Mouse (Mus musculus) c-Kit-positive CD71-positive TER-119-positive erythroid progenitor cells, embryonic 14.5 days (primary cell): ENCODE data around the gene Itpripl2.

Experiments
- DNase-seq: peaks from one replicate; pipeline ENCODE4 v3.0.0-alpha.2; 2013; ENCODE audit warnings: low spot score

The Itpripl2 gene

DNA sequence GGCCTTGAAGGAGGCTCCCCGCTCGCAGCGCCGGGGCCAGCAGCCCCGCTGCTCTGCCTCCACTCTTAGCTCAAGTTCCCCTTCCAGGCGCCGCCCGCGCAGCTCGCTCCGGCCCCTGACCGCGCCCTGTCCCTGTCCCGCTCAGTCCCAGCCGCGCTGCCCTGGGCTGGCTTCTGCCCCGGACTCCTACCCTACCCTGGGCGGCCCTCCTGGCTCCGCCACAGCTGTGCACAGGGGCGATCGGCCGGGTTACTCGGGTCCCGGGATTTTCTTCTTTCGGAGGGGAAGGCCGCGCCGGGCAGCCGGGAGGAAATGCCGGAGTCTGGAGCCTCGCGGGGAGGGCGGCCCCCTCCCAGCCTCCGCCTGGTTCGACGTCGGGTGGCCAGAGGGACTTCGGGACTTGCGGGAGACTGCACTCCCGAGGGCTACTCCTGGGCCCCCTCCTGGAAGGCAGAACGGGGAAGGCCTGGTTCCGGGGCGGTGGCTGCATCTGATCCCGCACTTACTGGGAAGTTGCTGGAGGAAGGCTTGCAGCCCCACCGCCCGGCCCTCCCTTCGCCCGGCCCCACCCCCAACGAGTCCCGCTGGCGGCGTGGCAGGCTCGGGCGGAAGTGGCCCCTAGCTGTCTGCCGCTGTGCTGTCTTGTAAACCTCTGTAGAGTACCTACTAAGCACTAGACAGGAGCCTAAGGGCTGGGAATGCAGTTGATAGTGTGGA is at the start of gene Itpripl2:
Gene Itpripl2 (minus strand): TSS at position 545 of the 717 bp plus-strand sequence.
- DNase-seq, result no peak

DNA sequence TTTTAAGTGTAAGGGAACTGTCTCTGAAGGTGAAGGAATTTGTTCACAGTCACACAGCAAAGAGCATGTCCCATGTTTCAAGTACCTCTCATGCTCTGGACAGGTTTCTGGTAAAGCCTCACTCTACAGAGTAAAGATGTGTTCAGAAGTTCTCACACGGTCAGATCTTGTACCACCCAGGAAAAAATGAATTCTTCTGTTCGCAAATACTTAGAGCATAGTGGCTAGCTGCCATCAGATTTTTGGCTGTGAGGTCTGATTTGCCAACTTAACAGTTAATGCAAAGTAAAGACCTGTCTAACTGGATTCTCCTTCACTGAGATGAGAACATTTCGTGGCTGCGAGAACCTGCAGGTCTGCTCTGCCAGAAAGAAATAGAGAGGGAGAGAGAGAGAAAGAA is 43.3 kb upstream of the Itpripl2 start:
- no peak for DNase-seq

DNA sequence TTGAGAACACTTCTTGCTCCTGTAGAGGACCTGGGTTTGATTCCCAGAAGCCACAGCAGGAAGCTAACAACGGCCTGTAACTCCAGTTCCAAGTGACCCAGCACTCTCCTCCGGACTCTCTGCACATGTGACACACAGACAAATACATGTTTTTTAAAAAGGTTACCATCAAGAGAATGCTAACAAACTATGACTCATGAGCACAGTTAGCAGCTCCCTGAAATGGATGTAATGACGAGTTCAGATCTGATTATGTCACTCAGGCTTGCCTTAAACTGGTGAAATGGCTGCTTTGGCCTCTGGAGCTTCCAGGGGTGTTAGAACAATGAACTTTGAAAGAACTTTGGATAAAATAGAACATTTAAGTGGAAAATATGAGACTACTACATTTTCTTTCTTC is 42.6 kb upstream of the Itpripl2 start:
- DNase-seq, result no peak

DNA sequence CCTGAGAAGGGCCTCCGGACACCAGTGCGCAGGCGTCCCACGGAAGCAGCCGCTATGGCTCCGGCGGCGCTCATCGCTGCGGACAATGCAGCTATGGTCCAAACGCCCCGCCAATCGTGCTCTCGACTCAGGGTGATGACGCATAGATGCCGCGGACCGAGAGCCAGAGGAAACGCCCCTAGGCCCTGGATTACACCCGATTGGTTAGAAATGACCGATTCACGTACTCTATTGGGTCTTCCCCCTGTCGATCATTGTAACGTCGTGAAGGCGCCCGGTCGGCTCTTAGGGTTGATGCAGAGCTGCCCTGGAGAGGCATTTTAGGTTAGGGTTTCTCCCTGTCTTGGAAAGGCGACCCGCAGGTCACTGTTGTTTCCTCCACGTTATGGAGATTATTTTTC is 41.4 kb upstream of the Itpripl2 start, which contains the start of gene Coq7:
Gene Coq7 (minus strand): TSS at position 179 of the 401 bp plus-strand sequence.
- DNase-seq, result peak; percentile 99

DNA sequence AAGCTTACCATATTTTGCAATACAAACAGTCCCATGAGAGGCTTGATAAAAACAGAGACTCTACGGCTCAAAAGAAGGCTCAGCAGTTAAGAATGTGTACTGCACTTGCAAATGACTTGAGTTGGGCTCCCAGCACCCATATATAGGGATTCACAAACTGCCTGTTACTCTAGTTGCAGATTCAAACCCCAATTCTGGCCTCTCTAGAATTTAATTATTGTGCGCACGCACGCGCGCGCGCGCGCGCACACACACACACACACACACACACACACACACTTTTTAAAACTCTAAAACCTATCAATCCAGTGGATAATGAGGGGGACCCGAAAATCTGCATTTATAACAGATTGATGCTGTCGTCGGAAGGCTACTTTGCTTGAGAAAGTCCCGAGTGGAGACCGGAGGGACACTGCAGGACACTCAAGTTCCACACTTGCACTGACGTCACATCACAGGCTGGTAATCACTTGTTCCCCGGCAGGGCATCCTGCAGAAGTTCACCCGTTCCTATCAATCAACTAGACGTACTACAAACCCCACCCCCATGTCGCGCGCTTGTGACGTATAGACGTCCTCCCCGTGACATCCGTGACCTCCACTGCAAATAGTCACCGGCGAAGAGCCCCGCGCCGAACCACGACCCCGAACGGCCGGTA is 40.9 kb upstream of the Itpripl2 start:
- peak; percentile 97 for DNase-seq

DNA sequence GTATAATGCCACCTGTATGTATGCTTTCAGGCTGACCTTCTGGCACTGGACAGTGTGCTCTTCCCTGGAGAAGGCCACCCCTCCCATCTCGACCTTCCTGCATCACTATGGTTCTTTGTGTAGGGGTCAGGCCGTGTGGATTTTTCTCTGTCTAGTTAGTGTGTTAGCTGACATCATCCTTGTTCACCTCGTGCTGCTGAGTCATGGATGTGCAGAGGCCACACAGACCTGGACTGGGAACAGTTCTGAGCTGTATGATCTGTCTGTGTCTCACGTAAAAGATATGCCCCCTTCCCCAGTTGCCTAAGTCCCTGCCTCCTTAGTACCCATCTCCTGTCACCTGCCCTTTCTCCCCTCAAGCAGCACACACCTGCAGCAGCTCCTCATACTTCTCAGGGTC is 35.2 kb upstream of the Itpripl2 start:
- no peak for DNase-seq

GRCm38 (mm10) chr7:118522077-118522476 is 30.3 kb upstream of the Itpripl2 start:
- DNase-seq, result no peak

GRCm38 (mm10) chr7:118519661-118520060 is 27.9 kb upstream of the Itpripl2 start:
- no peak for DNase-seq

DNA sequence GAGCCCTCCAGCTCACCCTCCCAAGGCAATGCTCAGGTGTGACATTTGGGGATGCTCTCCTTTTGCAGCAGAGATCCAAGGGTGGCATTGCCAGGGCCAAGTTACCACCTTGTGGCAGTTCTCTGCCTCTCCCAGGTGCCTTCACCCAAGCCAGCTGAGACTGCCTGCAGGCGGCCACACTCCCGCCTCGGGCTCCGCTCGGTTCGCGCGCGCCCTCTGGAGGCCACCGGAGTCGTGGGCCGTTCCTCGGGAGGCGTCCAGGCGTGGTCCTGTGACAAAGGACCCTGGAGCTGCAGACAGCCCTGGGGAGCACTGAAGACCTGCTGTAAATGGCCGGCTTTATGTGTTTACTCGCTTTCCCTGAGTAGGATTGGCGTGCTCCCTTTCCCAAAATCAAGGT is 26.9 kb upstream of the Itpripl2 start:
- DNase-seq, result peak; percentile 23

GRCm38 (mm10) chr7:118517819-118518218 is 26.0 kb upstream of the Itpripl2 start:
- DNase-seq, result no peak

DNA sequence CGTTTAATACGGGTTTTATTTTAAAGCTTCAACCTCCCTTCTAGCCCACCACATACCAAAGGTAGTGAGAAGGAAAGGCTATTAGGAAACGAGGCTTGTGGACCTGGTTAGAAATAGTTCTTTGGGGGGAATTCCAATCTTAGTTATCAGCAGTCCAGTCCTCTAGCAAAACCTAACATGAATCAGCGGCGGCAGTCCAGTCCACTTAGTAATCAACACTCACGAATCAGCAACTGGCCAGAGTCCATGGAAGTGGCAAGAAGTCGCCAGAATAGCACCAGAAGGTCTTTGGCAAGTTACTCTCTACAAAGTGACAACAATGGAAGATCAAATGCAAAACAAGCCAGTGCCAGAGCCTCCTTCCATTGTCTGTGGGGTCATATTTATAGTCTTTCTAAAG is 16.8 kb upstream of the Itpripl2 start:
- DNase-seq, result no peak

- no peak for DNase-seq
Observed at GRCm38 (mm10) chr7:118503844-118504243, 12.1 kb upstream of the Itpripl2 start.

DNA sequence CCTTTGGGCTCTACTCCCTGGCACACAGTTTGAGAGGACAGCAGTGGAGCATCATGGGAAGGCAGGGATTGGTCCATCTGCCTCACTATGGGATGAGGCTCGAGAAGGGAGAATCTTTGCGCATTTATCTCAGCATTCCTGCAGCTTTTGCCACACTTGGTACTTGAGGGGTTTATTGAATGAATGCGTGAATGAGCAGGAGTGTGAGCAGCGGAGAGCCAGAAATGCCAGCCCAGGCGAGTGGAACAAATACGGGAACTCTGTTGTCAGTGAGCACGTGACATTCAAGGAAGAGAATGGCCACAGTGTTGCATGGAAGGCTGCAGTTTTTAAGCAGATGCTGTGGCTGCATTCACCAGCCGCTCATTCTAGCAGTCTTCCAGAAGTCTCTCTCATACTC is 10.6 kb upstream of the Itpripl2 start:
- DNase-seq, result no peak

- no peak for DNase-seq
Observed at GRCm38 (mm10) chr7:118499784-118500435, 8.1 kb upstream of the Itpripl2 start.

- DNase-seq, result no peak
Observed at GRCm38 (mm10) chr7:118498984-118499783, 7.4 kb upstream of the Itpripl2 start.

DNA sequence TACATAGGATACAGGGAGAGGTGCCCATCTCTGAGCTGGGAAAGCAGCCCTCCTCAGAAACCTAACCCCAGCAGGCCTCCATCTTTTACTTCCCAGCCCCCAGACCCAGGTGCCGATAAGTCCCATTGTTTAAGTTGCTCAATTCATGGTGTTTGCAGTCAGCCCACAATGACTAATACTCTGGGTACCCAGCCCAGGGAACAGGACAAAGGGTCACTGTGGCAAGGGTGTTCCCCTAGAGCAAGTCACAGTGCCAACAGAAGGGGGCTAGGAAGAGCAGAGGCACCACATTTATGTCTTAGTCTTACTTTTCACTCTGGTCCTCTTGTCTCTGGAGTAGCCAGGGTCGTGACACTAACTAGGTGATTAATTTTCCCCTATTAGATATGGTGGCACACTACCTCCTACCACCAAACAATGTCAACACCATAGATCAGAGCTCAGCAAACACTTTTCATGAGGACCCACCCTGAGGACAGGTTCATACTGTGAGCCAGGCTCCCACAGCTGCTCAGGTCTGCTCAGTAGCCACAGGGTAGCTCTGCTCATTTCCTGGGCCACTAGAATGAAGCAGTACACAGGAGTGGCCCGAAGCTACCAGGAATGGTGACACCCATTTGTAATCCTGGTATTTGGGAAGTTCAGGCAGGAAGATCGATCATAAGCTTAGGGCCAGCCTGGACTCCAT is 3.3 kb upstream of the Itpripl2 start:
- no peak for DNase-seq

DNA sequence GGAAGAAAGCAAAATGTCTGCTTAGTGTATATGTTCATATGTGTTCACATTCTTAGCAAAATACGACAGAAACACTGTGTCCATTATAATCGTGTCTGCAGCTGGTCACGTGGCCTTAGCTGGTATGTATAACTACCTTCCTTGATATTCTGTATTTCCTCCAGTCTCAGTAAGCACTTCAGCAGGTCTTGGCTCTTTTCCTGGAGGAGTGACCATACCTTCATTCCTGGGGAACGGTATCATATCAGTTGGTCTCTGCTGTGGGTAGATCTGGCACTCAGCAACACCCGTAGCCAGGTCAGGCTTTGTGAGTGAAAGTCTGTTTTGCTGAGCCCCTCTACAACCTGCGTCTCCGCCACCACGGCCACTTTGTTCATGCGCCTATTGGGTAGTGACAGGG is 2.1 kb upstream of the Itpripl2 start:
- DNase-seq, result no peak

- no peak for DNase-seq
Observed at GRCm38 (mm10) chr7:118490666-118491430, 927 bp downstream of the Itpripl2 start.

DNA sequence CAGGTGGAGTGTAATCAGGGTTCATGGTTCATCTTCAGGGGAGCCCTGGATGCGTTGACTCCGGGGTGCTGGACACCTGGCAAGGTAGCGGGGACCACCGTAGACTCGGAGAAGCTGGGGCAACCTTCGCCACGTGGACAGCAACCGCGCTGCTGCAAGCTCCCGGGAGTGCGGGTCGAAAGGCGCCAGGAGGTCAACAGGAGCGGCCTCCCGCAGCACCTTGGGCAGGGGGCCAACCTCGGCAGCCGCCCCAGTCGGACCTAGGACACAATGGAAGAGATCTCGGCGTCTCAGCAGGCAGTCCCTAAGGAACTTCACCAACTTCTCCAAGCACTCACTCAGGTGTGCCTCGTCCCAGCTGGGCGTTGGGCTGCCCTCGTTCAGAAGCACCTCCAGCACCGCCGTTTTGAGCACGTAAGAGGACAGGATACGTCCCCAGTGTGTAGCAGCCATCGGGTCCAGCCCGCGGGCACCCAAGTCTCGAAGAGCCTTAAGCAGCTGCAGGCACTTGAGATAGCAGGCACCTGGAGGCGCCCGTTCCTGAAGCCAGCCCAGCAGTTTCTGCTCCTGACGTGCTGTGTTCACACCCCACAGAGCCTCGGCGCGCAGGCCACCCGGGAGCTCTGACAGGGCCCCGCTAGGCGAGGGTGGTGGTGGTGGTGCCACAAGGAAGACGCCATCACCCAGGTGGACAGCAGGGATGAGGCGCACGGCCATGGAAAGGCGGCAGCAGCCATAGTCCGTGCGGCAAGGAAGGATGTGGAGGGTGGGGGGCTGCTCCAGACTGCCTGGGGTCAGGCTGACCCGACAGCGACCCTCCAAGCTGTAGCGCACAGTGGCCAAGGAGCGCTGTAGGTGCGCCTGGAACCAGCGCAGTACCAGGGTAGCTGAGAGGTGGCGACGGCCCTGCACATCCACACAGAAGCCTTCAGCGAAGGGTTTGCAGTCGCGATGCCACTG is 1.8 kb downstream of the Itpripl2 start:
- DNase-seq, result no peak
